Mouse (Mus musculus) hindbrain, embryonic 10.5 days (tissue): Measurements from ENCODE around the gene Foxp1. TPM values are rescaled to one million over a fixed set of nuclear protein-coding genes. Genes with fewer than 3 reads are reported as not detected.

Experiments used
- DNase-seq: peaks from one replicate; pipeline ENCODE4 v3.0.0-alpha.2; 2017; ENCODE audit warnings: low spot score
- H3K27ac ChIP-seq: fragments of 300-500 bp; sonication (generic); 2 replicates; pipeline ENCODE4 v1.5.1; 2016; ENCODE audit warnings: mild to moderate bottlenecking, moderate library complexity
- H3K27me3 ChIP-seq: fragments of 300-500 bp; sonication (generic); 2 replicates; pipeline ENCODE4 v1.6.1; 2016; ENCODE audit warnings: mild to moderate bottlenecking; ENCODE audit not compliant: poor library complexity, insufficient read depth, severe bottlenecking
- H3K36me3 ChIP-seq: fragments of 300-500 bp; sonication (generic); 2 replicates; pipeline ENCODE4 v1.6.1; 2016; ENCODE audit warnings: mild to moderate bottlenecking, moderate library complexity
- H3K4me1 ChIP-seq: fragments of 300-500 bp; sonication (generic); replicated peaks from 2 replicates; pipeline ENCODE4 v1.6.1; 2016; ENCODE audit warnings: mild to moderate bottlenecking
- H3K4me3 ChIP-seq: fragments of 300-500 bp; sonication (generic); 2 replicates; pipeline ENCODE4 v1.5.1; 2016; ENCODE audit warnings: mild to moderate bottlenecking, moderate library complexity
- H3K9me3 ChIP-seq: fragments of 300-500 bp; sonication (generic); 2 replicates; pipeline ENCODE4 v1.6.1; 2016; ENCODE audit warnings: mild to moderate bottlenecking, moderate library complexity
- whole genome bisulfite sequencing: fragments of 180-500 bp; shearing (Covaris S2); methylation state at CpG from one replicate; pipeline ENCODE4 v1.1.7; 2016; 5-methylcytosine and 5-hydroxymethylcytosine counted together
- polyA plus RNA-seq: library from polyadenylated mRNA; unstranded; fragments of >200 nt; fragmentation: Nextera tagmentation; extraction: Ambion mirVana; gene quantifications from 2 replicates; pipeline ENCODE4 v1.2.1, GENCODE M21; 2016

Gene Foxp1
- polyA plus RNA-seq, 1 experiment from 2014 or later: 64.3 TPM

DNA sequence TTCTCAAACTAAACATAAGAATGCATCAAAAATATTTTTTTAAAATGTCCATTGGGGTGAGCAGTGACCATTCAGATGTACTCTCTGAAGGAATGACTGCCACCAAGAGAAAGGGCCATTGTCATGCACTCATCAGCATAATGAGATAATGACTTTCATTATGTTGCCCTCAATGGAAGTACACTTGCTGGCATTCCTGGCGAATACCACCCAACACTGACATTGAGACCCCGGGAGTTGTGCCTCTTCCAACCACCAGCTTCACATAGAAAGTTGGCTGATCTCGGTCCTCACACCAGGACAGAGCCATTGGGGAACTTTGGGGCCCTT is 212.4 kb downstream of the Foxp1 start:
- Histone ChIP-seq H3K27me3 (no peaks in the 10 kb centered on the region), H3K27ac (no peak overlapping the region), H3K36me3 (no peaks in the 10 kb centered on the region), H3K9me3 (no peaks in the 10 kb centered on the region), H3K4me1 (peaks cover 28% of the 10 kb centered on the region), H3K4me3 (no peak overlapping the region)
- DNase-seq: no peak
- 47% methylated on average over 3 of the region's 3 CpGs for WGBS

DNA sequence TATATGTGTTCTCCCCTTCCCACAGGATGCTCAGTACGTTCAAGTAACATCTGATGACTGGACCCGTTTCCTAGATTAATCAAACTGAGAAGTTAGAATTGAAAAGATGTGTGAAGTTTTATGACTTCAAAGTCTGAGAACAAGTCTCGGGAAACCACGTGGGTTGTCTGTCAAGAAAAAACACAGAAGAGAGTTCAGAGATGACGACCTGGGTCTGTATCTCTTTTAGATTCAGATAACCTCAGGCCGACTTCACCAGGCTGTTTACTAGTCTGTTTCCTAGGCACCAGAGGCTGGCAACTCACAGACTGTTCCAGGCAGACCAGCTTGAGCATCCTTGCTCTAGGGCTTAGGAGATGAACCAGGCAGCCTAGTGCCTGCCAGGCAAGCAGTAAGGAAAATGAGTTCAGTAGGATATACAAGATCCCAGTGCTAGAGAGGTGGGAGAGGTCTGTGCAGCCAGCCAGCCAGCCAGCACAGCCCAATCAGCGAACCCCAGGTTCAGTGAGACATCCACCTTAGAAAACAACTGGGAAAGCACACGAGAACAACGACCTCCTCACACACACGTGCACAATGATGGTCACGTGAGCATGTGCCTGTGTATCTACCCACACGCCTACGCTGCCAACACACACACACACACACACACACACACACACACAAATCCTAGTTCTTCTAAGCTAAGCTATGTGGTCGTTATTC is 212.9 kb downstream of the Foxp1 start:
- 82% methylated on average over 14 of the region's 14 CpGs for WGBS

DNA sequence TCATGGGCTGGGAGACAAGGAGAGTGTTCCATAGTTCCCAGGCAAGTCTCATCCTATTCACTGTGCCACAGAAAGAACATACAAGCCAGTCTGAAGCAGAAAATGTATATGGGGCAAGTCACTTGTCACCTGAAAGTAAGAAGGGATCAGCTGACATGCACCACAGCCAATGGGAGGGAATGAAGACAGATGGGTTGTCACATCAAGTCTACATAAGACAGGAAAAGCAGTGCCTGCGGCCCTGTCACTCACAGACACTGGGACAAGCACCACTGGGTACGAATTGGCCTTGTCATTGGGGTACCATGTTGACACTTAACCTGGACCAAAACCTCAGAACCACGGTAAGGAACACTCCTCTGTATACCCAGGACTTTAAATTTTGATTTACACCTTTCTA is 216.8 kb downstream of the Foxp1 start:
- DNase-seq: no peak
- Histone ChIP-seq H3K4me3 (no peak overlapping the region), H3K27ac (no peak overlapping the region), H3K9me3 (no peaks in the 10 kb centered on the region), H3K36me3 (no peaks in the 10 kb centered on the region), H3K27me3 (no peaks in the 10 kb centered on the region), H3K4me1 (peaks cover 15% of the 10 kb centered on the region)
- WGBS: 91% methylated on average over 3 of the region's 3 CpGs

More for the DNA sequence above, 212.9 kb downstream of the Foxp1 start:
- no peak overlapping the region for H3K27ac ChIP-seq
- no peak for DNase-seq
- peaks cover 25% of the 10 kb centered on the region for H3K4me1 ChIP-seq
- H3K9me3 ChIP-seq: no peaks in the 10 kb centered on the region
- H3K4me3 ChIP-seq: no peak overlapping the region
- H3K27me3 ChIP-seq: no peaks in the 10 kb centered on the region
- H3K36me3 ChIP-seq: no peaks in the 10 kb centered on the region

DNA sequence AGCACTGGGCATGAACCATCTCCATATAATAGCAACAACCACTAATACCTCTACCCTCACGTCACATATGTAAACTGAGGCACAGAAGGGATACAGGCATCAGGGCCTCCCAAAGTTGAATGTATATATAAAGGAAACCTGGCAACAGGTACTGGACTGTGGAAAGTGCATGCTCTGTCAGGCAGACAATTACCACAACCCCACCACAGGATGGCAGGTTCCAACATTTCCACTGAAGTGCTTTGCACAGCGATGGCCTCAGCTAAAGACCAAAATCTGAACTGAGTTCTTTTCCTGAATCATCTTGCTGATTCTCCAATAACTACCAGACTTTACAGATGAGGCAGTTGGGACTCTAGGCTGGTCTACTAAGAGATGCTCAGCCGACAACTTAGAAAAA is 217.3 kb downstream of the Foxp1 start:
- Histone ChIP-seq H3K4me1 (peaks cover 9% of the 10 kb centered on the region), H3K27ac (no peak overlapping the region), H3K27me3 (no peaks in the 10 kb centered on the region), H3K36me3 (no peaks in the 10 kb centered on the region), H3K9me3 (no peaks in the 10 kb centered on the region), H3K4me3 (no peak overlapping the region)
- DNase-seq: no peak
- WGBS: 91% methylated on average over 3 of the region's 3 CpGs

DNA sequence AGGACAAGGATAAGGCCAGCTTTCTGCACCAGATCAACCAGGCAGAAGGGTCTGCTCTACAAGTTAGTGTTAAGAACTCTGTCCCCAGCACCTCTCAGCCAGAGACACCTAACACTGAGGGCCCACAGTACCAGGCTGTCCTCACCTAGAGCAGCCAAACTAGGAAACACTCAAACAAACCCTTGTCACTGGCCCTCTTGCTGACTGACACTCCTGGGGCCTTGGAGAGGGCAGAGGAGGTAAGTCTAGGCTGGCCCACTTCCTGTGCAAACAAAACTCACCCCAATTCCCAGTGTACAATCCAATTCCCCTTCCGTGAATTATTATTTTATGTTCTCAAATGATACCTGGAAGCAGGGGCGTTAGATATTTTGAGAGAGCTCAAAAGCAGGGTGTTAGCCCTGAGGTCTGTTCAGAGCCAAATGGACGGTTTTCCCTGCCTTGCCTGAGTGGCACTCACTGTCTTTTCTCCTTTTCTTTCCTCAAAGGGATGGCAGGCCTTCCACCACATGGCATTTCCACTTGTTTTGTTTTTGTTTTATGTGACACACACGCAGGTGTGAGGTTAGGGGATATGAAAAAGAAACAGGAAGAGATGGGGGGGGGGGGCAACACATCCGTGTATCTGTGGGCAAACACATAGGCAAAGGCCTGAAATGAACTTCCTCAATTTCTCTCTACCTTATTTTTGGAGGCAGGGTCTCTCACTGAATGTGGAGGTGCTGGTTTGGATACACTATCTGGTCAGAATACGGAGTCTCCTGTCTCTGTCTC is 219.7 kb downstream of the Foxp1 start:
- H3K9me3 ChIP-seq: no peaks in the 10 kb centered on the region
- H3K4me1 ChIP-seq: 0 out of 2 replicates have a peak, but pooled peaks cover 4% of the 10 kb centered on the region
- no peaks in the 10 kb centered on the region for H3K36me3 ChIP-seq
- H3K4me3 ChIP-seq: no peak overlapping the region
- no peaks in the 10 kb centered on the region for H3K27me3 ChIP-seq
- 88% methylated on average over 6 of the region's 6 CpGs for WGBS
- H3K27ac ChIP-seq: no peak overlapping the region
- DNase-seq: no peak

DNA sequence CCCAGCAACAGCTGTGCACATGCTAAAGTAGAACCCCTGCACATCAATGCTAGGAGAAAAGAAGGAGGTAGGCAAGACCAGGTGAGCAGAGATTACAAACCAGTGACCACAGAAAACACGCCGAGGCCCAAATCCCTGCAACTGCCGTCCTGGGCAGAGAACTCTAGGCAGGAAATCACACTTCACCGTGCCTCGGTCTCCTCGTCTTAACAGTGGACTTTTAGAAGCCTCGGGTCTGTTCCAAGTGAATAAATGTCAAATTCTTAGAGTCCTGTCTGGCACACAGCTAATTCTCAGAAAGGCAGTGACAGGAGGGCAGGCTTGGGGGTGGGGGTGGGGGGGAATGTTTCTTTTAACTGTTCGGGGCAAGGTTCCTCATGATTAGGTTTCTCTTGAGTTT is 220.6 kb downstream of the Foxp1 start:
- WGBS: 79% methylated on average over 8 of the region's 8 CpGs
- H3K4me3 ChIP-seq: no peak overlapping the region

DNA sequence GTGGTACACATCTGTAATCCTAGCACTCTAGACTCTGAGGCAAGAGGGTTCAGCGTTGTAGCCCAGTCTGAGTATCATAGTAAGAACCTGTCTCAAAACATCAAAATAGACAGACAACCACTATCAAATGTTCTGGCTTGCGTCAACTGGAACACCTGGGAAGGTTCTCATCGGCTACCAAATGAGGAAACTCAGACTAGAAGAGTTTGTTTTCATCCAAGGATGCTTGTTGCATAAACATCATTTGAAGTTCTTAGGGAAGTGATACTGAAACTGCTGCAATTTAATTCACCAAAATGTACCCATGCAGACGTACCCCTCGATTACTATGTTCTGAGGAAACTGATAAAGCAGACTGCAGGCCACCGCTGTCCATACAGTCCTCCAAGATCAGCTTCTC is 222.3 kb downstream of the Foxp1 start:
- H3K27me3 ChIP-seq: no peaks in the 10 kb centered on the region
- WGBS: 94% methylated on average over 6 of the region's 6 CpGs
- H3K4me1 ChIP-seq: 0 out of 2 replicates have a peak, but pooled peaks cover 5% of the 10 kb centered on the region
- no peak overlapping the region for H3K4me3 ChIP-seq
- H3K36me3 ChIP-seq: no peaks in the 10 kb centered on the region
- no peak for DNase-seq
- no peak overlapping the region for H3K27ac ChIP-seq
- no peaks in the 10 kb centered on the region for H3K9me3 ChIP-seq

More for the DNA sequence above, 220.6 kb downstream of the Foxp1 start:
- Histone ChIP-seq H3K27me3 (no peaks in the 10 kb centered on the region), H3K36me3 (no peaks in the 10 kb centered on the region), H3K9me3 (no peaks in the 10 kb centered on the region), H3K27ac (no peak overlapping the region; the same call in 1 of the 2 replicates), H3K4me1 (0 out of 2 replicates have a peak, but pooled peaks cover 5% of the 10 kb centered on the region)
- DNase-seq: no peak

DNA sequence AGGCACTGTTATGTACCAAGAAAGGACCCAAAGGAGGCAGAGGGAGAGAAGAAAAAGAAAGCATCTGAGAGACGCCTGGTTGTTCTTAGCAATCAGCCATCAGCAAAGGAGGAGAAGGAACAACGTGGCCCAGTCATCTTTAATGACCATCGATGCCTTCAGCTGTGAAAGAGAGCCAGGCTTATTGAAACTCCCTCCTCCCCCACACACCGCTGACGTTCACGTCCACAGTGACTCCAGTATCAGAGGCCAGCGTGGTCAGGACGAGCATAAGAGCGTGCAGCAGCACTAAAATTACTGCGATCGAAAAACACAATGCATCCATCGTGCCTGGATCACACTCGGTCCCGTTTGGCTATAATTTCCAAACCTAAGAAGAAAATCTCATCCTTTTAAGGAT is 223.3 kb downstream of the Foxp1 start:
- H3K27me3 ChIP-seq: no peaks in the 10 kb centered on the region
- H3K4me1 ChIP-seq: 0 out of 2 replicates have a peak, but pooled peaks cover 5% of the 10 kb centered on the region
- DNase-seq: no peak
- 78% methylated on average over 14 of the region's 14 CpGs for WGBS
- H3K9me3 ChIP-seq: no peaks in the 10 kb centered on the region
- H3K4me3 ChIP-seq: no peak overlapping the region
- no peak overlapping the region for H3K27ac ChIP-seq
- H3K36me3 ChIP-seq: no peaks in the 10 kb centered on the region

DNA sequence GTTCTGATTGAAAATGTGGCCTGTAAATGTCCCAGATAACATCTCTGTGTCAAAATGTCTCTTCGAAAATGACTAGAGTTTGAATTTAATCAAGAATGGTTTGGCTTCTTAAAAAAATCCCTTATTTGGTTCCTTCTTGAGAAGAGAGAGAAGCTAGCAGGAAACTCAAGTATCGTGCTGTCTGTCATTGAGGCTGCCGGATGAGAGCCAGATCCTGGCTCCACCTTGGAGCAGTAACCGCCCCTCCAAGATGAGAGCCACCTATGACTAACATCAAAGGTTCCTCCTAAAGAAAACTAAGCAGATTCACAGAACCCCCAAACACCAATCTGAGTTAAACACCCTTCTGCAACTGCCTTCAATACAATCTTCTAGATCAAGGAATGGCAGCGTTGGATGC is 225.0 kb downstream of the Foxp1 start:
- H3K9me3 ChIP-seq: no peaks in the 10 kb centered on the region
- H3K4me1 ChIP-seq: 0 out of 2 replicates have a peak, but pooled peaks cover 5% of the 10 kb centered on the region
- H3K27me3 ChIP-seq: no peaks in the 10 kb centered on the region
- H3K36me3 ChIP-seq: no peaks in the 10 kb centered on the region
- H3K4me3 ChIP-seq: no peak overlapping the region
- no peak overlapping the region for H3K27ac ChIP-seq
- DNase-seq: no peak
- 87% methylated on average over 5 of the region's 5 CpGs for WGBS

DNA sequence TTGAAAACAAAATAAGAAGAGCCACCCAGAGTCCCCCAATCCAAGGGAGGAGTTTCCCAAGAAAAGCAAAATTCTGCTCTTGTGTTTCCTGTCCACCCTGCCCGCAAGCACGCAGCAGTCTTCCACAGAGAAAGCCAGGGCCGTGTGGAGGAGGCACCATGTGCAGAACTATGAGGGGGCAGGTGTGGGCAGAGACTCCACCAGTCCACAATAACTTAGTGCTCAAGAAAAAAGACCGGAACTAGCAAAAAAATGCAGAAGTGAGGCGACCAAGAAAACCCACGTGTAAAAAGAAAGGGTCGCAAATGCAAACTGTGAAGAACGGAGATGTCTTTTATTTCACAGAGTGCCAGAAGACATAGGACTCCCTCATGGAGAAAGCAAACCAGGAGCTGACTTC is 227.0 kb downstream of the Foxp1 start:
- WGBS: 82% methylated on average over 8 of the region's 8 CpGs
- H3K4me1 ChIP-seq: 0 out of 2 replicates have a peak, but pooled peaks cover 3% of the 10 kb centered on the region
- no peaks in the 10 kb centered on the region for H3K9me3 ChIP-seq
- H3K27ac ChIP-seq: no peak overlapping the region
- DNase-seq: no peak
- no peaks in the 10 kb centered on the region for H3K27me3 ChIP-seq
- no peak overlapping the region for H3K4me3 ChIP-seq
- no peaks in the 10 kb centered on the region for H3K36me3 ChIP-seq

DNA sequence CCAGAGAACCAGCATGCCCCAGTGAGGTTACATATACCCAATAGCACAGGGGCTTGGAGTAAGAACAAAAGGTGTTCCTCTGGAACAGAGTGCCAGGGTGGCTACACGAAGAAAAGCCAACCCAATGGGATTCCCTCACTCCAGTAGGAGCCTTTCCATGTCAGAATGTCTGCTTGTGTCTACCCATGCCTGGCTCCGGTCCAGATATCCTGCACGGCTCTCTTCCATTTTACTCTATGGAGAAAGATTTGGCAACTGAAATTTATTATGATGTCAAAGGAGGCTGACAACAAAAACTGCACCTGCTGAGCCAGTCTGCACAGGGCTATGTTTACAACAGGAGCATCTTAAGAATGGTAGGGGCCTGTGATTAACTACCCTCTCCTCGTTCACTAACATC is 233.3 kb downstream of the Foxp1 start:
- no peak for DNase-seq
- H3K36me3 ChIP-seq: no peaks in the 10 kb centered on the region
- H3K9me3 ChIP-seq: no peaks in the 10 kb centered on the region
- 85% methylated on average over 4 of the region's 4 CpGs for WGBS
- no peaks in the 10 kb centered on the region for H3K27me3 ChIP-seq
- H3K27ac ChIP-seq: no peak overlapping the region
- peaks cover 9% of the 10 kb centered on the region for H3K4me1 ChIP-seq
- no peak overlapping the region for H3K4me3 ChIP-seq

DNA sequence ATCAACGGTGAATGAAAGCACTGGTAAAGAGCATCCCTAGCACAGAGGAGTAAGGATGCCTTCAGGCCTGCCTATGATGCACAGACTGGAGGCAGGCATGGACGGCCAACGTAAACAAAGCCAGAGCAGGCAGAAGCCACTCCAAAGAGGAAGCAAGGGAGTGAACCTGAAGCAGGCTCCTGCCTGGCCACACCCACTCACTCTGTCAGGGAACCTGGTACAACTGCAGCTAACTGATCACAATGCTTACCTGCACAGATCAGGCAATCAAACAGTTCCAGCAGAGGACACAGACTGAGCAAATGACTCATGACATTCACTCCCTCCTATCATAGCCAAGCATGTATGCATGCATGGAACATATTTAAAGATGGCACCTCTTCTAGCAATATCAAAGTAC is 237.5 kb downstream of the Foxp1 start:
- H3K36me3 ChIP-seq: no peaks in the 10 kb centered on the region
- 69% methylated on average over 3 of the region's 3 CpGs for WGBS
- peaks cover 28% of the 10 kb centered on the region for H3K4me1 ChIP-seq
- no peak overlapping the region for H3K4me3 ChIP-seq
- H3K9me3 ChIP-seq: no peaks in the 10 kb centered on the region
- H3K27me3 ChIP-seq: no peaks in the 10 kb centered on the region
- DNase-seq: no peak
- H3K27ac ChIP-seq: no peak overlapping the region

DNA sequence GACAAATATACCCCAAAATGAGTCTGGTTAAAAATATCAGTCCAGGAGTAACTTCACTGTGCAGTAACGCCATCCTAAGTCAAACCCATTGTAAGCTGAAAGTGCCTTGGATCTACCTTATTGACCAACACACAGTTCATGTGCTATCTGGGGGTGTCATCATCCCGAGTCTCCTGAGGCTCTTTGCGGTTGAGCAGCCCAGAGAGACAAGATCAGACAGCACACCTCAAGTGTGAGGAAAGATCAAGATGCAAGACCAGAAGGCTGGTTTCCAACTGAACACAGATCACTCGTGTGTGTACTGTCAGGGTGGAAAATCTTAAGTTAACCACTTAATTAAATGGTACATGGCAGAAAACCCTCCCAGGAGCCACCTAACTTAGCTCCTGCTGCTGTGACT is 238.5 kb downstream of the Foxp1 start:
- no peak for DNase-seq
- Histone ChIP-seq H3K4me1 (peaks cover 28% of the 10 kb centered on the region), H3K9me3 (no peaks in the 10 kb centered on the region), H3K27ac (no peak overlapping the region), H3K36me3 (no peaks in the 10 kb centered on the region), H3K27me3 (no peaks in the 10 kb centered on the region), H3K4me3 (no peak overlapping the region)
- WGBS: 83% methylated on average over 4 of the region's 4 CpGs
